Mouse (Mus musculus): ENCODE data around the gene Gm11634. TPM values are rescaled to one million over a fixed set of nuclear protein-coding genes. Genes with fewer than 3 reads are reported as not detected.
"Not testable (repeated sequence)": the region's sequence is repeated elsewhere in the genome, so short reads cannot be mapped to it uniquely, and the experiment has no call there.

Gm11634 gene
- polyA plus RNA-seq, 1 experiment from 2014 or later = not detected

DNA sequence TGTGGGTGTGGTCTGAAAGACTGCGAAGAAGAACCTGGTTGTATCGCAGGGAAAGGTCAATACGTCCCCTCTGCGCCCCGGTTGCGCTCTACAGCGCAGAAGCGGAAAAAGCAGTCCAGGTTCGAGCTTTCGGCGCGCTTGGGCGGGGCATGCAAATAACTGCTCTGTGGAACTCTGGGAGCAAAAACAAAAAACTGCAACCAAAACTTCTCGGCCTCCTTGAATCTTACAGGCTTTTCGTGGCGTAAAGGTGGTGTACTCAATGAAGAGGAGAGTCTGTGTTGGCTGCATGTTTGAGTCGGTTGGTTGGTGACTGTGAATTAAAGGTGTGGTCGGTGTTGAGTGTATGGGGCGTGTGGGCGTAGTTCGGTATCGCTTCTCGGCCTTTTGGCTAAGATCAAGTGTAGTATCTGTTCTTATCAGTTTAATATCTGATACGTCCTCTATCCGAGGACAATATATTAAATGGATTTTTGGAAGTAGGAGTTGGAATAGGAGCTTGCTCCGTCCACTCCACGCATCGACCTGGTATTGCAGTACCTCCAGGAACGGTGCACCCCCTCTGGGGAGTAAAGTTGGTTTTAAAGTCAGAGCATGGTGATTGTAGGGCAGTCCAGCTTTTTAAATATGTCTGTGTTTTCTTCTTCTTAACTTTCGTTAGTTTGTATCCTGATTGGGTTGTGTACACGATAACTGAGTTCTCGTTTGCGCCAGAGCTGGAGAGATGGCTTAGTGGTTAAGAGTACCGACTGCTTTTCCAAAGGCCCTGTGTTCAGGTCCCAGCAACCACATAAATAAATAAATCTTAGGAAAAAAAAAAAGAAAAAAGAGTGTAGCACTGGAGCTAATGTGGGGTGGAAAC is 28.2 kb upstream of the Gm11634 start, which contains the start of gene Rdm1:
Gene Rdm1 (plus strand): TSS at position 201 of the 862 bp plus-strand sequence.
- Histone ChIP-seq H3K36me3 (ENCODE audit: control insufficient read depth, insufficient read depth, low read length) (peaks cover 14% of the 10 kb centered on the region), H3K9ac (ENCODE audit: low read length) (peak within 1 kb of the TSS; percentile 86), H3K4me3 (ENCODE audit: control insufficient read depth in 1 of 2, insufficient read depth in 1 of 2, low read depth in 1 of 2, low read length in 2 of 2) (peak within 1 kb of the TSS; percentile 59 to 79), H3K9me3 (ENCODE audit: control insufficient read depth, low read length) (no peaks in the 10 kb centered on the region), H3K27me3 (ENCODE audit: control insufficient read depth, insufficient read depth, low read length) (no peaks in the 10 kb centered on the region), H3K4me1 (ENCODE audit: control insufficient read depth in 2 of 2, insufficient read depth in 2 of 2, low read length in 2 of 2) (peaks cover 0 to 5% of the 10 kb centered on the region in 2 experiments; a peak in 1 of 4 replicates), H3K4me2 (ENCODE audit: low read length) (peak within 1 kb of the TSS; percentile 75), H3K27ac (replicated peaks in 1 of 2; ENCODE audit: control insufficient read depth in 1 of 2, insufficient read depth in 1 of 2, low read depth in 2 of 2, low read length in 2 of 2) (peak within 1 kb of the TSS; percentile 99 to 100)
- peak; percentile 87 for ATAC-seq (ENCODE audit: insufficient number of reproducible peaks, insufficient read depth, low FRiP score, low read depth)
- WGBS = under 1% methylated on average over 31 of the region's 34 CpGs

DNA sequence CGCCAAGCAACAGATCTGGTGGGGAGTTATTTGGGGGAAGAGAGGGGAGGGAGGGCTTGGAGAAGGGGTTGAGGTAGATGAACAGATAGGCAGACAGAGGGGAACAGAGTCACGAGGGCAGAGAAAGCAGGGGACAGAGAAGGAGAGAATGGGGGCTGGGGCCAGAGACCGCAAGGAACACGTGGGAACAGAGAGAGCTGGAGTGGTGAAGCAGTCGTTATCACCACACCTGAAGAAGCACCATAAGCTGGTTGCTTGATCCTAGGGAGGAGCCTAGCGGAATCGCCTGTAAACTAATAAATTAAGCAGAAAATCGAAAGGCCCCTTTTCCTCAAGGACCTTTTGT is 27.6 kb upstream of the Gm11634 start:
- Histone ChIP-seq H3K27me3 (ENCODE audit: control insufficient read depth, insufficient read depth, low read length) (no peaks in the 10 kb centered on the region), H3K4me3 (ENCODE audit: control insufficient read depth in 1 of 2, insufficient read depth in 1 of 2, low read depth in 1 of 2, low read length in 2 of 2) (peak overlapping the region; percentile 48 to 54), H3K36me3 (ENCODE audit: control insufficient read depth, insufficient read depth, low read length) (peaks cover 14% of the 10 kb centered on the region), H3K4me1 (ENCODE audit: control insufficient read depth in 2 of 2, insufficient read depth in 2 of 2, low read length in 2 of 2) (peaks cover 0 to 5% of the 10 kb centered on the region in 2 experiments; a peak in 1 of 4 replicates), H3K9ac (ENCODE audit: low read length) (peak overlapping the region; percentile 78), H3K4me2 (ENCODE audit: low read length) (peak overlapping the region; percentile 75), H3K27ac (replicated peaks in 1 of 2; ENCODE audit: control insufficient read depth in 1 of 2, insufficient read depth in 1 of 2, low read depth in 2 of 2, low read length in 2 of 2) (peak overlapping the region; percentile 99 to 100), H3K9me3 (ENCODE audit: control insufficient read depth, low read length) (no peaks in the 10 kb centered on the region)
- peak; percentile 40; the same call in 1 of the 2 replicates for ATAC-seq (ENCODE audit: insufficient number of reproducible peaks, insufficient read depth, low FRiP score, low read depth)
- WGBS = 4% methylated on average over 8 of the region's 8 CpGs

DNA sequence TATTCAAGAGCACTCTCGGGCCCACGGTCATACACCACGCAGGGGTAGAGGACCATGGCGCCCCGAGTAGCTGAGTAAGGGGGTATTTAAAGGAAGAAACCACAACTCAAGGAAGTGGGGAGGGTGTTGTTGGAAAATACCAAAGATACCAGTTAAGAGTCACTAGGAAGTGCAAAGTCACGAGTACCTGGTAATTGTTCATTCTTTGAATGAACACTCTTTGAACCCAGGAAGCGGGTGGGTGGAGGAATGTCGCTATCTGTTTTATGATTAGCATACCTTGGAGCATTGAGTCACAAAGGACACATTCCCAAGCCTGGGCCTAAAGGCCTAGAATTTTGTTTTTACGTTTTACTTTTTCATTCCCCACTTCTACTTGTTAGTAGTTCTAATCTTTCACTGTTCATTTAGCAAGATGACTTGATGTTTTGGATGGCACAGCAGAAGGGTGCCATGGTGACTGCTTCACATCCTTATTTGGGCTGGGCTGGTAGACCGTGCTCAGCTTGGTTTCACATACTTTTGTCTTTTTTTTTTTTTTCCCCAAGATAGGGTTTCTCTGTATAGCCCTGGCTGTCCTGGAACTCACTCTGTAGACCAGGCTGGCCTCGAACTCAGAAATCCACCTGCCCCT is 21.1 kb upstream of the Gm11634 start:
- not testable (repeated sequence) for H3K9me3 ChIP-seq (ENCODE audit: control insufficient read depth, low read length); H3K27me3 ChIP-seq (ENCODE audit: control insufficient read depth, insufficient read depth, low read length); H3K4me3 ChIP-seq (ENCODE audit: control insufficient read depth in 1 of 2, insufficient read depth in 1 of 2, low read depth in 1 of 2, low read length in 2 of 2); ATAC-seq (ENCODE audit: insufficient number of reproducible peaks, insufficient read depth, low FRiP score, low read depth); H3K4me1 ChIP-seq (ENCODE audit: control insufficient read depth in 2 of 2, insufficient read depth in 2 of 2, low read length in 2 of 2); H3K9ac ChIP-seq (ENCODE audit: low read length); H3K27ac ChIP-seq (replicated peaks in 1 of 2; ENCODE audit: control insufficient read depth in 1 of 2, insufficient read depth in 1 of 2, low read depth in 2 of 2, low read length in 2 of 2); H3K36me3 ChIP-seq (ENCODE audit: control insufficient read depth, insufficient read depth, low read length); H3K4me2 ChIP-seq (ENCODE audit: low read length)
- WGBS = 78% methylated on average over 11 of the region's 11 CpGs

DNA sequence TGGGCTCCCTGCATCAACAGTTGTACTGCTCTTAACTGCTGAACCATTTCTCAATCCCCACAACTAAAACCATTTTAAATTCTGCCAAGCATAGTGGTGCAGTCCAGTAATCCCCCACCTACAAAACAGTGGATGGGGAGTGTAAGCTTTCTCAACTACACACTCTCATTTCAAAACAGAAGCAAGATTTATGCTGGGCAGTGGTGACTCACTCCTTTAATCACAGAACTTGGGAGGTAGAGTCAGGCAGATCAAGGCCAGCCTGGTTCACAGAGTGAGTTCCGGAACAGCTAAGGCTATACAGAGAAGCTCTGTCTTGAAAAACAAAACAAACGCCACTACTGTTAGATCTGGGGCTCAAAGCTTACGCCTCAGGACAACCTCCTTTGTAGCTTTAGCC is 19.5 kb upstream of the Gm11634 start:
- Histone ChIP-seq H3K36me3 (ENCODE audit: control insufficient read depth, insufficient read depth, low read length) (no peaks in the 10 kb centered on the region), H3K9ac (ENCODE audit: low read length) (no peak overlapping the region), H3K27me3 (ENCODE audit: control insufficient read depth, insufficient read depth, low read length) (no peaks in the 10 kb centered on the region), H3K4me2 (ENCODE audit: low read length) (no peak overlapping the region), H3K4me1 (ENCODE audit: control insufficient read depth in 2 of 2, insufficient read depth in 2 of 2, low read length in 2 of 2) (peaks cover 9 to 10% of the 10 kb centered on the region in 2 experiments; a peak in 3 of 4 replicates), H3K27ac (replicated peaks in 1 of 2; ENCODE audit: control insufficient read depth in 1 of 2, insufficient read depth in 1 of 2, low read depth in 2 of 2, low read length in 2 of 2) (no peak overlapping the region), H3K9me3 (ENCODE audit: control insufficient read depth, low read length) (no peaks in the 10 kb centered on the region), H3K4me3 (ENCODE audit: control insufficient read depth in 1 of 2, insufficient read depth in 1 of 2, low read depth in 1 of 2, low read length in 2 of 2) (no peak overlapping the region)
- no peak for ATAC-seq (ENCODE audit: insufficient number of reproducible peaks, insufficient read depth, low FRiP score, low read depth)
- 77% methylated on average over 3 of the region's 3 CpGs for WGBS

DNA sequence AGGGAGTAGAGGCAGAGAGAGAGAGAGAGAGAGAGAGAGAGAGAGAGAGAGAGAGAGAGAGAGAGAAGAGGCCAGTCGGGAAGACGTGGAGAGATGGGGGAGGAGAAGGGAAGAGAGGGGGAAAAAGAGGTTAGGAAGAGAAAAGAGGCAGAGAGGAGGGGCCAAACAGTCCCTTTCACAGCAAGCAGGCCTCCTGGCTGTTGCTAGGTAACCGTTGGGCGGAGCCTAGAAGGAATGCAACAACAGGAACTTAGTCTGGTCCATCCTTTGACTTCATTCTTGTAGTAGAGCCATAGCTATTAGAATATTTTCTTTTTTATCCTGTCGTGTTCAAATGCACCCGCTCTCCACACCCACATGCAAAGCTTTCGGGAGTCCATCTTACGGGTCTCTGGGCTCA is 18.8 kb upstream of the Gm11634 start:
- Histone ChIP-seq H3K4me3 (ENCODE audit: control insufficient read depth in 1 of 2, insufficient read depth in 1 of 2, low read depth in 1 of 2, low read length in 2 of 2) (no peak overlapping the region), H3K9ac (ENCODE audit: low read length) (no peak overlapping the region), H3K36me3 (ENCODE audit: control insufficient read depth, insufficient read depth, low read length) (no peaks in the 10 kb centered on the region), H3K27ac (replicated peaks in 1 of 2; ENCODE audit: control insufficient read depth in 1 of 2, insufficient read depth in 1 of 2, low read depth in 2 of 2, low read length in 2 of 2) (no peak overlapping the region), H3K4me1 (ENCODE audit: control insufficient read depth in 2 of 2, insufficient read depth in 2 of 2, low read length in 2 of 2) (peaks cover 9 to 10% of the 10 kb centered on the region in 2 experiments; a peak in 3 of 4 replicates), H3K9me3 (ENCODE audit: control insufficient read depth, low read length) (no peaks in the 10 kb centered on the region), H3K27me3 (ENCODE audit: control insufficient read depth, insufficient read depth, low read length) (no peaks in the 10 kb centered on the region), H3K4me2 (ENCODE audit: low read length) (peak overlapping the region; percentile 31; the same call in 1 of the 2 replicates)
- ATAC-seq (ENCODE audit: insufficient number of reproducible peaks, insufficient read depth, low FRiP score, low read depth) = no peak
- WGBS = 7% methylated on average over 8 of the region's 8 CpGs

DNA sequence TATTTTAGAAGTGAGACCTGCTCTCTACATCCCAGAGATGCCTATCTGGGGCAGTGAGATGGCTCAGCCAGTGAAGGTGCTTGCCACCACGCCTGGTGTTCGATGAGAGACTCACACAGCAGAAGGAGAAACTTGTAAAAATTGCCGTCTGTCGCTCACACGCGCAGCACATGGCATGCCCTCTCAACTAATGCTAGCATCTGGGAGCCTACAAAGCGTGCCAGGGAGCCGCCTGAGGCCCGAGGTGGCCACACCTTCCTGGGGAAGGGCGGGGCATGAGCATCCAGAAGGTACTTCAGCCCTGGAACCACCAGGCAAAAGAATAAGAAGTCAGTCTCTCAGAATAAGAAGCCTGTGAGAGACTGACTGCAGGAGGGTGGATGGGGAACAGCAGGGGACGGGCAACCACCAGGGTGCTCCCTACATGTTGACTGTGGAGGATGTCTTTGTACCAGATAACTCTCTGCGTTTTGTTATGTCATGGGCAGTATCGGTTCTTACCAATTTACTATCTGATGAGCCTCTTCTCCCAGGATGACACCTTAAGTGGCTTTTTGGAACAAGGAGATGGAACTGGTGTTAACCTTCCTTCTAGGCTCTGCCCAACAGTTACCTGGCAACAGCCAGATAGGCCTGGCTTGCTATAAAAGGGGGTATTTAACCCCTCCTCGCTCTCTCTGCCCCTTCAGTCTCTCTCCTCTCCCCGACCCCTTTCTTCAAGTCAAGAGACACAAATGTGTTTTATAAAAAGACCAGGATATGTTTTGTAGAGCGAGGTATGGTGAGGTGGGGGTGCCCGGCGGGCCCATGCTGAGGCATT is 18.1 kb upstream of the Gm11634 start:
- Histone ChIP-seq H3K9me3 (ENCODE audit: control insufficient read depth, low read length) (no peaks in the 10 kb centered on the region), H3K9ac (ENCODE audit: low read length) (no peak overlapping the region), H3K27me3 (ENCODE audit: control insufficient read depth, insufficient read depth, low read length) (no peaks in the 10 kb centered on the region), H3K27ac (replicated peaks in 1 of 2; ENCODE audit: control insufficient read depth in 1 of 2, insufficient read depth in 1 of 2, low read depth in 2 of 2, low read length in 2 of 2) (no peak overlapping the region), H3K4me1 (ENCODE audit: control insufficient read depth in 2 of 2, insufficient read depth in 2 of 2, low read length in 2 of 2) (peaks cover 9 to 10% of the 10 kb centered on the region in 2 experiments; a peak in 3 of 4 replicates), H3K4me3 (ENCODE audit: control insufficient read depth in 1 of 2, insufficient read depth in 1 of 2, low read depth in 1 of 2, low read length in 2 of 2) (no peak overlapping the region), H3K4me2 (ENCODE audit: low read length) (no peak overlapping the region), H3K36me3 (ENCODE audit: control insufficient read depth, insufficient read depth, low read length) (no peaks in the 10 kb centered on the region)
- ATAC-seq (ENCODE audit: insufficient number of reproducible peaks, insufficient read depth, low FRiP score, low read depth) = no peak
- 24% methylated on average over 18 of the region's 18 CpGs for WGBS

DNA sequence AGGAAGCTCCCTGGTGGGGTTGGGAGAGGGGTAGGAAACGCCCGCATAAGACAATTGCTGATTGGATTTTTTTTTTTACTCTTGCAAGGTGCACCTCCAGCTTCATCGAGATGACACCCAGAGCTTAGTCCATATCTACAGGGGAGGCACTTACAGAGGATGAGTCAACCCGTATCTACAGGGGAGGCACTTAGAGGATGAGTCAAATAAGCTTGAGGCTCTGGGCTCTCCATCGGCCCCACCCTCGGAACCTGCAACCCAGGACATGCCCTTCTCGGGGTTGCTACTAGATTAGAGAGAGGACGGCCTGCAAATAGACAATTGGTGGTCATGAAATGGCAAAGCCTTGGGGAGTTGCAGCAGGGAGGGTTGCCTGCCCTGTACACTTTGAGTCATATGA is 17.0 kb upstream of the Gm11634 start:
- H3K4me1 ChIP-seq (ENCODE audit: control insufficient read depth in 2 of 2, insufficient read depth in 2 of 2, low read length in 2 of 2) = peaks cover 9 to 10% of the 10 kb centered on the region in 2 experiments; a peak in 3 of 4 replicates
- H3K4me2 ChIP-seq (ENCODE audit: low read length) = no peak overlapping the region
- no peak for ATAC-seq (ENCODE audit: insufficient number of reproducible peaks, insufficient read depth, low FRiP score, low read depth)
- H3K9ac ChIP-seq (ENCODE audit: low read length) = no peak overlapping the region
- 76% methylated on average over 8 of the region's 8 CpGs for WGBS
- H3K36me3 ChIP-seq (ENCODE audit: control insufficient read depth, insufficient read depth, low read length) = no peaks in the 10 kb centered on the region
- H3K27me3 ChIP-seq (ENCODE audit: control insufficient read depth, insufficient read depth, low read length) = no peaks in the 10 kb centered on the region
- no peaks in the 10 kb centered on the region for H3K9me3 ChIP-seq (ENCODE audit: control insufficient read depth, low read length)
- no peak overlapping the region for H3K4me3 ChIP-seq (ENCODE audit: control insufficient read depth in 1 of 2, insufficient read depth in 1 of 2, low read depth in 1 of 2, low read length in 2 of 2)
- no peak overlapping the region for H3K27ac ChIP-seq (replicated peaks in 1 of 2; ENCODE audit: control insufficient read depth in 1 of 2, insufficient read depth in 1 of 2, low read depth in 2 of 2, low read length in 2 of 2)

Data from heart, embryonic 14.5 days (tissue).